Mouse (Mus musculus) liver, embryonic 14.5 days (tissue): ENCODE data around the gene Psma6. TPM values are rescaled to one million over a fixed set of nuclear protein-coding genes. Genes with fewer than 3 reads are reported as not detected.

Experiments
- ATAC-seq: fragments of 200-750 bp; cut with Nextera tagmentation; 2 replicates; pipeline ENCODE4 v1.8.0; 2017; ENCODE audit warnings: moderate number of reproducible peaks, mild to moderate bottlenecking, moderate library complexity; ENCODE audit not compliant: insufficient read depth
- DNase-seq, 3 experiments: peaks; one replicate each; pipeline ENCODE4 v3.0.0-alpha.2; 2012 to 2013; ENCODE audit warnings: low read depth in 3 of 3, low spot score in 3 of 3
- H3K27ac ChIP-seq: fragments of 300-500 bp; sonication (generic); 2 replicates; pipeline ENCODE4 v1.5.1; 2014; ENCODE audit warnings: moderate library complexity, mild to moderate bottlenecking, control low read depth, inconsistent platforms
- H3K27me3 ChIP-seq: fragments of 300-500 bp; sonication (generic); 2 replicates; pipeline ENCODE4 v1.6.1; 2014; ENCODE audit warnings: mild to moderate bottlenecking, low read length, moderate library complexity; ENCODE audit not compliant: control insufficient read depth, insufficient read depth
- H3K36me3 ChIP-seq: fragments of 300-500 bp; sonication (generic); replicated peaks from 2 replicates; pipeline ENCODE4 v1.6.1; 2014; ENCODE audit warnings: low read depth; ENCODE audit not compliant: control insufficient read depth, insufficient read depth
- H3K4me1 ChIP-seq, 2 experiments: fragments of 200-500 bp in 1 of 2; fragments of 300-500 bp in 1 of 2; sonication (generic) in 1 of 2; replicated peaks; 2 replicates each; pipeline ENCODE4 v1.6.1; 2012 to 2014; ENCODE audit warnings: antibody characterized with exemption in 1 of 2, inconsistent platforms in 1 of 2, low read length in 1 of 2; ENCODE audit not compliant: control insufficient read depth in 2 of 2, insufficient read depth in 2 of 2
- H3K4me2 ChIP-seq: fragments of 300-500 bp; sonication (generic); 2 replicates; pipeline ENCODE4 v1.6.1; 2014; ENCODE audit warnings: low read depth, mild to moderate bottlenecking, control low read depth, moderate library complexity
- H3K4me3 ChIP-seq, 2 experiments: fragments of 200-500 bp in 1 of 2; fragments of 300-500 bp in 1 of 2; sonication (generic) in 1 of 2; 2 replicates each; pipeline ENCODE4 v1.5.1; 2012 to 2014; ENCODE audit warnings: low read depth in 2 of 2, low read length in 2 of 2, mild to moderate bottlenecking in 2 of 2, control low read depth in 1 of 2, inconsistent platforms in 1 of 2, moderate library complexity in 1 of 2; ENCODE audit not compliant: insufficient read depth in 1 of 2
- H3K9ac ChIP-seq: fragments of 300-500 bp; sonication (generic); replicated peaks from 2 replicates; pipeline ENCODE4 v1.6.1; 2014; ENCODE audit warnings: mild to moderate bottlenecking, control low read depth, moderate library complexity
- H3K9me3 ChIP-seq: fragments of 300-500 bp; sonication (generic); 2 replicates; pipeline ENCODE4 v1.6.1; 2016; ENCODE audit warnings: low read length, mixed read lengths; ENCODE audit not compliant: control insufficient read depth
- CTCF ChIP-seq: IDR thresholded peaks from 2 replicates; pipeline ENCODE4 v1.5.1; 2016; ENCODE audit warnings: antibody characterized with exemption, low read depth, control low read depth
- EP300 ChIP-seq: IDR thresholded peaks from 2 replicates; pipeline ENCODE4 v1.6.1; 2016; ENCODE audit warnings: antibody characterized with exemption, low read depth
- WGBS: fragments of 180-500 bp; shearing (Covaris S2); extraction: QIAGEN DNeasy Blood & Tissue Kit; methylation state at CpG from one replicate; pipeline ENCODE4 v1.1.7; 2014; ENCODE audit not compliant: insufficient replicate concordance; 5-methylcytosine and 5-hydroxymethylcytosine counted together
- polyA plus RNA-seq, 2 experiments: library from polyadenylated mRNA; depleted of rRNA in 1 of 2; stranded (reverse) in 1 of 2; unstranded in 1 of 2; fragments of >200 nt; fragmentation: Nextera tagmentation in 1 of 2; extraction: Ambion mirVana in 1 of 2; gene quantifications; 2 replicates each; pipeline versions ENCODE4 v1.2.1 to v1.2.3; 2012 to 2014

Psma6 gene
- polyA plus RNA-seq, 2 experiments: 85.9 to 220 TPM

DNA sequence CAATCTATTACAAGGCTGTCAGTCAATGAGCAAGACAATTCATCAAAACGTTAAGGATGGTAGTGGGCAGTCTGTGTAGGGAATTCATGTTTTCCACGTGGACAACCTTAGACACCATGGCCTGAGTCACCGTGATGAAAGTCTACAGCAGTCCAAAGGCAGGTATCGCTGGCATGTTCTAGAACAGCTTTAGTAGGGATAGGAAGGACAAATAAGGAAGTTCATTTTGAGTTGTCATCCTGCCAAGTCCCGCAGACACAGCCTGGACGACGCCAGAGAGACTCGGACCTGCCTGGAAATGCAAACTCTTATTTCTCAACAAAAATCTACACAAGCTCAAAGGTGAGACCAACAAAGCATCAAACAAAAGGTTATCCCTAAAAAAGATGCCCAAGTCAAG lies 75.7 kb downstream of the Psma6 start:
- TF ChIP-seq EP300: no peak
- no peak for TF ChIP-seq CTCF
- Histone ChIP-seq H3K4me3 (no peak overlapping the region), H3K4me1 (no peaks in the 10 kb centered on the region; a peak in 1 of 4 replicates), H3K36me3 (no peaks in the 10 kb centered on the region), H3K4me2 (no peak overlapping the region), H3K9me3 (no peaks in the 10 kb centered on the region), H3K9ac (no peak overlapping the region), H3K27me3 (no peaks in the 10 kb centered on the region), H3K27ac (no peak overlapping the region)
- WGBS: 40% methylated on average over 8 of the region's 8 CpGs
- ATAC-seq (no peak), DNase-seq (no peak)

DNA sequence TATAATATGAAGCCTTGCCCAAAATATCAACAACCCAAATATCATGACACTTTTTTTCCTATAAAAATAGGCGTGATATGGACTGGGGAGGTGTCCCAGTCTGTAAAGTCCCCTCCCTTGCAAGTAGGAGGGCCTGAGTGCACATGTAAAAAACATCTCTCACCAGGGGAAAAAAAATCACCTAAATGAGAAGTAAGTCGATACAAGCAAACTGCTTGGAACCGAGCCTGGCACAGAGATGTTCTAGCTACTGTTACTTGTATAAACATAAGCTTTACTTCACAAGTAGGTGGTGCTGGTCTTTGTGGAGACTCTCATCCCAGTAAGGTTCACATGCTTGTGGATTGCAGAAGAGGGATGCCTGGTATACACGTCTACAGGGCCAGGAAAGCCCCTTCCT lies 76.9 kb downstream of the Psma6 start:
- DNase-seq (no peak), ATAC-seq (no peak)
- Histone ChIP-seq H3K27ac (no peak overlapping the region), H3K4me2 (no peak overlapping the region), H3K9ac (no peak overlapping the region), H3K4me1 (peaks cover 0 to 2% of the 10 kb centered on the region in 2 experiments; a peak in 1 of 4 replicates), H3K9me3 (no peaks in the 10 kb centered on the region), H3K36me3 (no peaks in the 10 kb centered on the region), H3K27me3 (no peaks in the 10 kb centered on the region), H3K4me3 (no peak overlapping the region)
- TF ChIP-seq CTCF (no peak), EP300 (no peak)
- WGBS: 48% methylated on average over 4 of the region's 4 CpGs

DNA sequence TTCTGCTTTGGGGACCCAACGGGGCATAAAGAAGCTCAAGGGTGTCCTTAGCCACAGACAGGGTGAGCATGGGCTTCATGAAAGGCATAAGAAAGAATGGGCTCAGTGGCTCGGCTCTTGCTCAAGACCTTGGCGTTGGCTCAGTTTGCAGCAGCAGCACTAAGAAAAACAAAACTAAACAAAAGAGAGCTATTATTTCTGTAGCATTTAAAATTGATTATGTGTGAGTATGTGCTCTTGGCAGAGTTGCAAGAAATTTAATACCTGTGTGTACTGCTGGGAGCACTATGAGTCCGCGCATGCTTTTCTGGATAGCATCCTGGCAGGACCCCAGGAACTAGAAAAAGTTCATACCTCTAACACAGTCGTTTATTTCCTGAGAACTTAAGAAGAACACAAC lies 77.7 kb downstream of the Psma6 start:
- TF ChIP-seq EP300 (no peak), CTCF (no peak)
- H3K27ac ChIP-seq: no peak overlapping the region

DNA sequence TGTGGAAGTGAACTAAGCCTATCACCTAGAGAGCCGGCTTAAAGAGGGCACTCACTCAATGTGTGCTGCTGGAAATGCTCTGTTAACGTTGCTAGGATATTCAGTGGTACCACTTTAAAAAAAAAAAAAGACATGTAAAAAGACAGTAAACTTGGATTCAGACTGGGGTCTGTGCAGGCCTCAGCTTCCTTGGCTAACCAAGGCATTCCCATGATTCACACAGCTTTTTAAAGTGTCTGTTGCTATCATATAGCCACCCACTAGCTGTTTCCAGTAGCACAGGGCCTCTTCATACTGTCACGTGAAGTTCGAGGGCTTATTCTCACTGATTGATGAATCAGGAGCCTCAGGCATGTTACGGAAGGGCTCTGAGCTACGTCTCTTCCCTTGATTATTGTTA lies 78.4 kb downstream of the Psma6 start:
- Histone ChIP-seq H3K27me3 (no peaks in the 10 kb centered on the region), H3K4me3 (no peak overlapping the region), H3K4me2 (no peak overlapping the region), H3K27ac (no peak overlapping the region), H3K9ac (no peak overlapping the region), H3K36me3 (no peaks in the 10 kb centered on the region), H3K4me1 (peaks cover 0 to 3% of the 10 kb centered on the region in 2 experiments; a peak in 1 of 4 replicates), H3K9me3 (no peaks in the 10 kb centered on the region)
- TF ChIP-seq CTCF (no peak), EP300 (no peak)
- 69% methylated on average over 6 of the region's 6 CpGs for WGBS
- ATAC-seq (no peak), DNase-seq (no peak)

More for the DNA sequence above, 77.7 kb downstream of the Psma6 start:
- no peak overlapping the region for H3K4me3 ChIP-seq
- H3K4me1 ChIP-seq: peaks cover 0 to 2% of the 10 kb centered on the region in 2 experiments; a peak in 1 of 4 replicates
- DNase-seq (no peak), ATAC-seq (no peak)
- 70% methylated on average over 6 of the region's 6 CpGs for WGBS
- H3K36me3 ChIP-seq: no peaks in the 10 kb centered on the region
- no peak overlapping the region for H3K4me2 ChIP-seq
- no peak overlapping the region for H3K9ac ChIP-seq
- H3K27me3 ChIP-seq: no peaks in the 10 kb centered on the region
- no peaks in the 10 kb centered on the region for H3K9me3 ChIP-seq

DNA sequence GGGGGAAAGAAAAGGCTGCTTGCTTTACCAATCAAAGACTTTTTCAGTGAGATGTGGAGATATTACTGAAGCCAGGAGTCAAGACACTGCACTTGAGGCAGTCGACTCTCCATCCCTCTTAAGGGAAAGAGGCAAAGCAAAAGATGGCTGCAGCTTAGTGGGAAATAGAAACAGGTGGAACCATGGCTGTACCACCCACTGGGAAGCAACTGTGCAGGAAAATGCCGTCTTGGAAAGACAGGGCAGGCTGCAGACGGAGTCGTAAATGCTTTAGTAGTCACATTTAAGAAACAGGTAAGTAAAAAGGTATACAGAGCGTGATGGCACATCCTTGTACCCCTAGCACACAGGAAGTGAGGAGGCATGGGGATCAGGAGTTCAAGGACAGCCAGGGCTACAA lies 79.1 kb downstream of the Psma6 start:
- Histone ChIP-seq H3K4me2 (no peak overlapping the region), H3K4me1 (peaks cover 0 to 9% of the 10 kb centered on the region in 2 experiments; a peak in 1 of 4 replicates), H3K9me3 (no peaks in the 10 kb centered on the region), H3K4me3 (no peak overlapping the region), H3K27ac (no peak overlapping the region), H3K36me3 (no peaks in the 10 kb centered on the region), H3K9ac (no peak overlapping the region), H3K27me3 (no peaks in the 10 kb centered on the region; the same call in 1 of the 2 replicates)
- WGBS: 67% methylated on average over 5 of the region's 5 CpGs
- no peak for TF ChIP-seq EP300
- no peak for TF ChIP-seq CTCF
- no peak for ATAC-seq
- no peak for DNase-seq
